Mouse (Mus musculus) ES-Bruce4 (cell line): ENCODE results near the gene Gm4131. TPM values are rescaled to one million over a fixed set of nuclear protein-coding genes. Genes with fewer than 3 reads are reported as not detected.
"Not testable (repeated sequence)": the region's sequence is repeated elsewhere in the genome, so short reads cannot be mapped to it uniquely, and the experiment has no call there.

Experiments used
- H3K27ac ChIP-seq: 2 replicates; pipeline ENCODE4 v1.5.1; 2012; ENCODE audit warnings: low read length, inconsistent platforms; ENCODE audit not compliant: insufficient read depth
- H3K27me3 ChIP-seq: 2 replicates; pipeline ENCODE4 v1.6.1; 2012; ENCODE audit warnings: mild to moderate bottlenecking, low read length, inconsistent platforms; ENCODE audit not compliant: control insufficient read depth, poor library complexity, insufficient read depth, severe bottlenecking
- H3K36me3 ChIP-seq: 2 replicates; pipeline ENCODE4 v1.6.1; 2012; ENCODE audit warnings: inconsistent platforms, mild to moderate bottlenecking, low read length, moderate library complexity; ENCODE audit not compliant: control insufficient read depth, poor library complexity, insufficient read depth, severe bottlenecking
- H3K4me1 ChIP-seq: one replicate; pipeline ENCODE4 v1.8.1; 2011; ENCODE audit warnings: low read length; ENCODE audit not compliant: control insufficient read depth, insufficient read depth
- H3K4me3 ChIP-seq: 2 replicates; pipeline ENCODE4 v1.5.1; 2011; ENCODE audit warnings: low read depth, mild to moderate bottlenecking, low read length
- H3K9ac ChIP-seq: 2 replicates; pipeline ENCODE4 v1.6.1; 2012; ENCODE audit warnings: low read depth, mild to moderate bottlenecking, inconsistent platforms; ENCODE audit not compliant: poor library complexity, severe bottlenecking
- H3K9me3 ChIP-seq: replicated peaks from 2 replicates; pipeline ENCODE4 v1.6.1; 2012; ENCODE audit warnings: mild to moderate bottlenecking, low read length, inconsistent platforms; ENCODE audit not compliant: control insufficient read depth, poor library complexity, insufficient read depth, severe bottlenecking
- CTCF ChIP-seq: IDR thresholded peaks from one replicate; pipeline ENCODE4 v1.8.1; 2011; ENCODE audit warnings: low read depth, low read length
- EP300 ChIP-seq: IDR thresholded peaks from 2 replicates; pipeline ENCODE4 v1.6.1; 2011; ENCODE audit warnings: low read depth, low read length; ENCODE audit not compliant: insufficient read depth
- POLR2A ChIP-seq: IDR thresholded peaks from one replicate; pipeline ENCODE4 v1.8.1; 2011; ENCODE audit warnings: low read length; ENCODE audit not compliant: insufficient read depth
- polyA plus RNA-seq: library from polyadenylated mRNA; stranded (reverse); fragments of >200 nt; gene quantifications from 2 replicates; pipeline ENCODE4 v1.2.4, GENCODE M21; 2011; ENCODE audit warnings: low read depth; ENCODE audit not compliant: missing spikeins, insufficient read depth, insufficient read length

Gene Gm4131
- not detected in 2 replicates for polyA plus RNA-seq

DNA sequence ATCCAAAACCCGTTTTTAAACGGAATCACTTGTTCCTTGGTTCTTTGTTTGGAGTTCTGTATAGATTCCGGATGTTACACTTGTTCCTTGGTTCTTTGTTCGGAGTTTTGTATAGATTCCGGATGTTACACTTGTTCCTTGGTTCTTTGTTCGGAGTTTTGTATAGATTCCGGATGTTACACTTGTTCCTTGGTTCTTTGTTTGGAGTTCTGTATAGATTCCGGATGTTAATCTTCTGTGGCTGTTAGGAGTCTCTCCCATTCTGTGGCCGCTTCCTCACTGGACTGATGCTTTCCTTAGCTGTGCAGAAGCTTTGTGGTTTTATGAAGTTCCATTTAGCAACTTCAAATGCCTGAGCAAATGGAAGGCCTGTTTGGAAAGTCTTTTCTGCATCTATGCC, at the start of gene Gm4131:
TSS of gene Gm4131 (minus strand) at position 101 of the 400 bp plus-strand sequence.
- H3K4me1 ChIP-seq, H3K4me3 ChIP-seq, H3K27ac ChIP-seq, H3K27me3 ChIP-seq, H3K9ac ChIP-seq, H3K36me3 ChIP-seq, H3K9me3 ChIP-seq: not testable (repeated sequence)

DNA sequence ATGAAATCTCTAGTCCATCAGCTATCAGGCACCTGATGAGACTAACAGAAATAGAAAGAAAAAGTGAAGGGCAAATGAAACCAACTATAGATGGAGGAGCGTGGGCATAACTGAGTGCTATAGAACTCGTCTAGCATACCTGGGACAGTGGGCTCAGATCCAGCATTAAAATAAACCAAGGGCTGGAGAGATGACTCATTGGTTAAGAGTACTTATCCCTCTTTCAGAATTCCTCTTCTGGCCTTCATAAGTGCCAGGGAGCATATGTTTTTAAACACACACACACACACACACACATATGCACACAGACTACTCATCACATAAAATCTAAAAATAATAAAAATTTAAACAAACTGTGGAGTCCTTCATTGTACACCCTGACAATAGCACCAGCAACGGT, 43.2 kb upstream of the Gm4131 start:
- Histone ChIP-seq H3K36me3 (no peaks in the 10 kb centered on the region), H3K9ac (no peak overlapping the region), H3K27ac (no peak overlapping the region), H3K9me3 (no peaks in the 10 kb centered on the region), H3K4me3 (no peak overlapping the region), H3K4me1 (no peaks in the 10 kb centered on the region), H3K27me3 (no peaks in the 10 kb centered on the region)
- TF ChIP-seq CTCF (no peak), POLR2A (no peak), EP300 (no peak)

DNA sequence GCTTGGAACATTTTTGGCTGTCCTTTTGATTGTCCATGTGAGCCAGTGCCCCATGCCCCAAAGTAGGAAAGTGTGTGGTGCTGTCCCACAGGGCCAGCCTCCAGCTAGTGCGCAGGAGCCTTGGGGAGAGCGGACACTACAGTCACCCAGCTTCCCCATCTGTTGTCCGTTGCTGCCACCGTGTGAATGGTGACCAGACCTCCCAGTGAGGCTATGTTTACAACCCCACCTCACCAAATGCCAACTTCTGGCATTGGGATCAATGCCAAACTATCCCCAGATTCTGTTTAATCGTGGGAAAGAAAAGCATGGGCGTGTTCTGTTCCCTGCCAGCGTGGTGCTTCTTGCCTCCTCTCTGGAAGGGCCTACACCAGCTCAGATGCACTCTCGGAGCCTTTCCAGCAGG, 41.1 kb upstream of the Gm4131 start:
- Histone ChIP-seq H3K9ac (no peak overlapping the region), H3K36me3 (no peaks in the 10 kb centered on the region), H3K4me1 (no peaks in the 10 kb centered on the region), H3K9me3 (no peaks in the 10 kb centered on the region), H3K4me3 (no peak overlapping the region), H3K27me3 (no peaks in the 10 kb centered on the region), H3K27ac (no peak overlapping the region)
- TF ChIP-seq CTCF (no peak), EP300 (no peak), POLR2A (no peak)

DNA sequence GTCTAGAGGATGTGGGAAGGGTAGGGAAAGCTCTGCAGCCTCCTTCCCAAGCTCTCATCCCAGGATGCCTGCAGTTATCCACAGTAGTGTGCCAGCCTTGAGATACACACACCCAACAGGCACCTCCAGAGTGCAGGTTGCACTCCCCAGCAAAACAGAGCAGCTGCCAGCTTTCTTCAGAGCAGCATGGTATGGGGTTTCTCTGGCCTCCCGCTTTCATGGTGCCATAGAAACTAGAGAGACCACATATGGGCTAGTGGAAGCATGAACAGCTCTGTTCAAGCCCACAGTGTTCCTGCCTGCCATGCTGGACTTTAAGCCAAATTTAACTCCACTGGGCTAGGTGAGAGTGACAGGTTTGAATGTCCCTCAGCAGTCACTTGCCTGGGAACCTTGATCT, 36.1 kb upstream of the Gm4131 start:
- no peaks in the 10 kb centered on the region for H3K4me1 ChIP-seq
- no peak overlapping the region for H3K4me3 ChIP-seq
- TF ChIP-seq POLR2A, result no peak
- no peak for TF ChIP-seq CTCF
- no peak for TF ChIP-seq EP300

DNA sequence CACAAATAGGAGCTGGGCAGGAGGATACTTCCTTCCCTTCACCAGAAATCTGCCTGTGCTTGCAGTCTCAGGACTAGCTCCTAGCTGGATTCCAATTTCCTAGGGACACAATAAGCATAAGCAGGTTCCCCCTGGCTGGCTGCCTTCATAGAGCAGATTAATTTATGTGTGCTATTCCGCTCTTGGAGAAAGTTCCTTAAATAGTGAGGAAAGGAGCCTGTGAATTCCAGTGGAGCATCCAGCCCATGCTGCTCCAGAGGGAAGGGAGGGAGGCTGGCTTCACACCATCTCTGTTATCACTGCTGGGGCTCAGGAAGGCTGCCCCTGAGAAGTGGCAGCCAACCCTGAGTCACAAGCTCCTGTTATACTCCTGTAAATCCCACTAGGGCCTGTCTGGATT, 35.5 kb upstream of the Gm4131 start:
- Histone ChIP-seq H3K4me1 (no peaks in the 10 kb centered on the region), H3K27me3 (no peaks in the 10 kb centered on the region), H3K9me3 (no peaks in the 10 kb centered on the region), H3K4me3 (no peak overlapping the region), H3K27ac (no peak overlapping the region), H3K36me3 (no peaks in the 10 kb centered on the region), H3K9ac (no peak overlapping the region)
- TF ChIP-seq EP300 (no peak), POLR2A (no peak), CTCF (no peak)

More for the DNA sequence above, 36.1 kb upstream of the Gm4131 start:
- Histone ChIP-seq H3K9me3 (no peaks in the 10 kb centered on the region), H3K27ac (no peak overlapping the region), H3K36me3 (no peaks in the 10 kb centered on the region), H3K9ac (no peak overlapping the region), H3K27me3 (no peaks in the 10 kb centered on the region)

DNA sequence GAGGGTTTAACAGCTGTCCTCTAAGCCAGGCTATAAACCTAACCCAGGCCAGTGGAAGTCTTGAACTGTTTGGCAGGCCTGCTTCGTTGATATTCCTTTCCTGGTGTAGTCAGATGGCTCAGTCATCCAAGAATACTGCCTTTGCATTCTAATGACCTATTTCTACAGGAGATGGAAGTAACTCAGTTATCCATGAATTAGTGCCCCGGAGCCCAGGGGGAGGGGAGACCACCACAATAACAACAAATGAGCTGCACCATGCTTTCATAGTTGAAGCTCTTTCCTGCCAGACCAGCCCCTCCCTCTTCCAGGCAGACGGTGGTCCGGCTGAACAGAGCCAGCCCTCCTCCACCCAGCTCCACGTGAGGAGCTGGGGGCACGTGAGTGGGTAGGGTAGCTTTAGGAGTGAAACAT, 33.4 kb upstream of the Gm4131 start:
- TF ChIP-seq EP300 (no peak), CTCF (no peak), POLR2A (no peak)
- no peak overlapping the region for H3K27ac ChIP-seq
- H3K4me3 ChIP-seq, result no peak overlapping the region
- no peak overlapping the region for H3K9ac ChIP-seq
- no peaks in the 10 kb centered on the region for H3K36me3 ChIP-seq
- no peaks in the 10 kb centered on the region for H3K9me3 ChIP-seq
- H3K4me1 ChIP-seq, result no peaks in the 10 kb centered on the region
- no peaks in the 10 kb centered on the region for H3K27me3 ChIP-seq
